Mouse (Mus musculus) liver, adult (tissue): ENCODE data around the gene Dsp.

Experiments used
- GATA4 ChIP-seq: IDR thresholded peaks from 2 replicates; pipeline ENCODE4 v1.6.1; 2014; ENCODE audit warnings: mild to moderate bottlenecking, low read length; ENCODE audit not compliant: insufficient replicate concordance

Dsp gene

GRCm38 (mm10) chr13:38151069-38151588, at the start of gene Dsp:
Dsp (plus strand) TSS chr13:38151294.
- TF ChIP-seq GATA4, result no peak; the same call in 1 of the 2 replicates

DNA sequence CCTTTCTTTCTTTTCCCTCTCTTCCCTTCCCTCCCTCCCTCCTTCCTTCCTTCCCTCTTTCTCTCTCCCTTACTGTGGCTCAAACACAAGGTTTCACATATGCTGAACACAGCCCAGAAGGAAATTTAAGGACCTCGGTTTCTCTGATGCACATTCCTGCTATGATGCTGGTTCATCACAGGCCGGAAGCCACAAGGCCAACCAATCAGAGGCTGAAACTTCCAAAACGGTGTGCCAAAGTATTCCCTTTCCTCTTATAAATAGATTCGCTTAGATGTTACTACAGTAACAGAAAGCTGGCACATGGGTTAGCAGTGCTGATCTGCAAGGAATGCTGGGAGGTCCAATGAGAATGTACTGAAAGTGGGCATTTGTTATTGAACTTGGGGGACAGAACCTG, 47.7 kb upstream of the Dsp start:
- no peak for TF ChIP-seq GATA4

DNA sequence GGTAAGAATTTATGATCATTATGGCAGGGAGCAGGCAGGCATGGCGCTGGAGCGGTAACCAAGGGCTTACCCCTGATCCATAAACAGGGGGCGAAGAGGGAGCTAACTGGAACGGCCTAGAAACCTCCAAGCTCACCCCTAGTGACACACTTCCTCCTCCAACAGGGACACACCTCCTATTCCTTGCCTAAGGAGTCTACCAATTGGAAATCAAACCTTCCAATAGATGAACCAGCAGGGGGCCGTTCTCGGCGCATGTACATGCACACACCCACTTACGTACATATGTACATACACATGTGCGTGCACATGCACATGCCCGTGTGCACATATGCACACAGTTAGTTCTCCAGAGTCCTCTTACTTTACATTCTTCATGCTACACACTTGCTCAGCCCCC, 46.6 kb upstream of the Dsp start:
- TF ChIP-seq GATA4, result no peak

- no peak for TF ChIP-seq GATA4
Observed at GRCm38 (mm10) chr13:38109081-38109480, 42.0 kb upstream of the Dsp start.

- TF ChIP-seq GATA4, result no peak
Observed at GRCm38 (mm10) chr13:38122321-38122720, 28.8 kb upstream of the Dsp start.

DNA sequence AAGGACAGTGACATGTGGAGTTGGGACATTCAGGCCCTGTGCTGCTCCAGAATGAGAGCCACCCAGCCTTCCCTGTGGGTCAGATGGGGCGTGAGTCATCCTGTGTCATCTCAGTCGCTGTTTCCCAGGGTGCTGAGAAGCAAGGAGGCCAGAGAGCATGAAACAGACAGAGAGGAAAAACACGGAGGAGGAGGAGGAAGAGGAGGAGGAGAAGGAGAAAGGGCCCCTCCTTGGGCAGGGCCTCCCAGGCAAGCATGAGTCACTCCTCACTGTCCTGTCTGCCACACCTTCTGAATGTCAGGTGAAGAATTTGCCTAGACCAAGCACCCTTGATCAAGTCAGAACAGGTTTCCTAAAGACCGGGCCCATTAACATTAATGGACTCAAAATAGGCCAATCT, 27.4 kb upstream of the Dsp start:
- TF ChIP-seq GATA4, result no peak

DNA sequence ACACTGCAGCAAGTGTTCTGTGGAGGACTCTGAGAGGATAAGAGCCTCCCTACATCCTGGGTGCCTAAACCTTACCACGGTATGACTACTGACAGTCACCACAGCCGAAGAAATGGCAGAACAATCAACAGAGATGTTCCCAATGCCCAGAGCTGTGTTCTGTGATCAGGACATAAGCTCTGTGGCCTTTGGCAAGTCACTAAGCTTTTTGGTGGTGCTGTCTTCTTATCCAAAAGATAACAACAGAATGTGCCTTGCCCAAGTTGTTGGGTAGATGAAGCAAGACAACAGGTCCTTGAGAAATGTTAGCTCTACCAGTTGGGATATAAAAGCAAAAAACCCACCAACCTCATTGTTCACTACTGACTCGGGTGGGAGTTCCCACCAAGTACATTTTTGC, 23.4 kb upstream of the Dsp start:
- TF ChIP-seq GATA4, result no peak

DNA sequence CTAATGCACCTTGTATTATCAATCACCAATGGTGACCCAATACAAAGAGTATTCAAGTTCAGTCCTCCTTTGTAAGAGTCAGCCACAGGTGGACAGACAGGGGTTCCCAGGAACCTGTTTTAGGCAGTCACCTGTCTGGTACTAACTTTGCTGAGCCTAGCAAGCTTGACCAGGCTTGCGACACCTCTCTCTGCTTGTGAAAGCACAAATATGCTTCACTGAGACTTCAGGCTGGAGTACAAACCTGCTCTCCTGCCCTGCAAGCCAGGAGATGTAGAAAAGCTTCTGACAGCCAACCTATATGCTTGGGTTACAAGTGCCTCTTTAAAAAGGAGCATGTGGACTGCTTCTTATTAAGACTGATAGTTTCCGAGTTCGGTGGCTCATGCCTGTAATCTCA, 22.8 kb upstream of the Dsp start:
- no peak for TF ChIP-seq GATA4

DNA sequence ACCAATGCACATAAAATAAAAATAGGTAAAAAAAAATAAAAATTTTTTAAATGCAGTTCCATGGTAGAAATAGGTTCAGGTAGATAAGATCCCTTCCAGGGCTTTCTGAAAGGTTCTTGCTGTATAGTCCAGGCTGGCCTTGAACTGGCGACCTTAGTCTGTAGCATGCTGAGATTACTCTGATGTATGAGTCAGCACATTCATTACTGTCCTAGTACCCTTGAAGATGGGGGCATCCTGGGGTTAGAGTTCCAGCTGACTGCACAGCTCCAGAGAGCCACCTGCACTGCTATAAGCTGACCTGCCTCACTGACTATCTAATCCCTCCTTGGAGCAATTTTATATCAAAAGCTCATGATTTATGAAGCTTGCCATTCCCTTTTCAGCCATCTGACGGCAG, 21.6 kb upstream of the Dsp start:
- TF ChIP-seq GATA4, result no peak

DNA sequence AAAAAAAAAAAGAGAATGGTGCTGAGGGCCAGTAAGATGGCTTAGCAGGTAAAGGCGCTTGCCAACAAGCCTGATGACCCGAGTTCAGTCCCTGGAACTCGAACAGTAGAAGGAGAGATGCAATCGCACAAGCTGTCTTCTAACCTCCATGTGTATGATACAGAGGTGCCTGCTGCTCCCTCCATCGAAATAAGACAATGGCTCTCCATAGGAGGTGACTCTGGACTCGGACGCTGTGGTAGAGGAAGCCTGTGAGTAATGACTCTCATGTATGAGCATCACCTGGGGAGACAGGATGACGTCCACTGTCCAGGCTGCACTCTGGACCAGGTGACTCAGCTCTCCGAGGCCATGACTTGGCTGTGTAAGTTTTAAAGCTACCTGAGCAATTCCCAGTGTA, 21.0 kb upstream of the Dsp start:
- no peak for TF ChIP-seq GATA4

DNA sequence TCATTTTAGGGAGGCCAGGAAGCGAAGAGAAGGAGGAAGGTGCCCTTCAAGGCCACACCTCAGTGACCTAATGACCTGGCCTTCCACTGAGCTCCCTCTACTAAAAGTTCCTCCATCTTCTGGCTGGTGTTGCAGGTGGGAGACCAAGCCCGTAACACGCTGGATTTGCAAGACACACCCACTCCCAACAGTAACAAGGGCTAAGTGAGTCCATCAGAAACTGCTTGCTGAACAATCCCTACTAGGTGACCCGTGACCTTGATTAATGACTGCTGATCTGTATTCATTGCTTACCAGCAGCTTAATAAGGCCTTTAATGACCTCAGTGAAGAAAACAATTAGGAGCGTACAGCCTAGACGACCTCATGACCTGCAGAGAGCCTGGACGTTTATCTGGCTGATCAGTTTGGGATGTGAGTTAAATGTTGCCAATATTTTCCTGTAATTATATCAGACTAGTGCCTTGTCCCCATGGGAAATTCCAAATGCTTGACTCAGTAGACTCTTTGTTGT, 18.0 kb upstream of the Dsp start:
- no peak for TF ChIP-seq GATA4

DNA sequence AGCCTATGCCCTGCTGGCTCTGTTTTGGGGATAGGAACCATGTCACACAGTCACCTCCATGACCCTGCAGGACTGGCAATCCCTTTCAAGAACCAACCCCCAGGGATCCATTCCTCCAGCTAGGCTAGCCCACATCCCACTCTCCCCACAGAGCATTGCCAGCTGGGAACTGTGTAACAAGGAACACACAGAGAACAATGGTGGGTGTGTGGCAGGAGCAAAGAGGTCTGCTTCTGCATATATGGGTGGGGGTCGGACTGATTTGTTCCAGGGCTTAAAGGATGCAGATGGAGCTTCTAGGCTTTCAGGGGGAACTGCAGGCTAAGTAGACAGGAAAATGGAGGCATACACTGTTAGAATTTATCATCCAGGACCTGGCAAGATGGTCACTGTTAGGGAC, 10.6 kb upstream of the Dsp start:
- no peak for TF ChIP-seq GATA4

DNA sequence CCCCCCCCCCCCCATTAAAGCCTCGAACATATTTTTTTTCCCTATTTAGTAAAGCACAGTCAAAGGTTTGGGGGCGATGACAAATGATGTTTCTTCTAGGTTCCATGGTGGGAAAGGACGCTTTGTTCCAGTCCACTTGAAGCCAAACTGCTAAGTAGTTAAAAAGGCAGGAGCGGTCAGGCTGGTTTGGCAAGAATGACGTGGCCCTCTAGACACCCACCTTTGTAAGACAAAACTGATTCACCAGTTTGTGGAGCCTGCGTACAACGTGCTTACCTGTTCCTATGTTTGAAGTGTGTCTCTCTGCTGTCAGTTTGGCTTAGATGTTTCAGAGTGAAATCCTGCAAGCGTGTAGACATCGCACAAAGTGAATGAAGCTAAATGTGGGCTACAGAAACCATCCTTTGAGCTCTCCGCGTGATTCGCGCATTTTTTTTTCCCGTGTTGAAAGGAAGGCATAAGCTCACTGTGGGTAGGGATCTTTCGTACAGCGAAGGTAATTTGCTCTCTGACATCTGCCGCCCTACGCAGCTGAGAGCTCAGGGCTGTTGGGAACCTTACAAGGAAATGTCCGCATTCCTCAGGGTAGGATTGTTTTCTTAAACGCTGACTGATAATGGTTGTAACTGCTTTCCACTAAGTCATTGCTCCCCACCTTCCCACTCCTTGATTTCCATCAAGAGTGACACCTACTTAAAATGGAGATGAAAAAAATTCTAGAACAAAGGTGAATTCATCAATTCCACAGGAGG, 6.0 kb upstream of the Dsp start:
- TF ChIP-seq GATA4, result no peak

GRCm38 (mm10) chr13:38148348-38148747, 2.7 kb upstream of the Dsp start:
- no peak for TF ChIP-seq GATA4

GRCm38 (mm10) chr13:38151671-38152428, 756 bp downstream of the Dsp start:
- no peak for TF ChIP-seq GATA4

DNA sequence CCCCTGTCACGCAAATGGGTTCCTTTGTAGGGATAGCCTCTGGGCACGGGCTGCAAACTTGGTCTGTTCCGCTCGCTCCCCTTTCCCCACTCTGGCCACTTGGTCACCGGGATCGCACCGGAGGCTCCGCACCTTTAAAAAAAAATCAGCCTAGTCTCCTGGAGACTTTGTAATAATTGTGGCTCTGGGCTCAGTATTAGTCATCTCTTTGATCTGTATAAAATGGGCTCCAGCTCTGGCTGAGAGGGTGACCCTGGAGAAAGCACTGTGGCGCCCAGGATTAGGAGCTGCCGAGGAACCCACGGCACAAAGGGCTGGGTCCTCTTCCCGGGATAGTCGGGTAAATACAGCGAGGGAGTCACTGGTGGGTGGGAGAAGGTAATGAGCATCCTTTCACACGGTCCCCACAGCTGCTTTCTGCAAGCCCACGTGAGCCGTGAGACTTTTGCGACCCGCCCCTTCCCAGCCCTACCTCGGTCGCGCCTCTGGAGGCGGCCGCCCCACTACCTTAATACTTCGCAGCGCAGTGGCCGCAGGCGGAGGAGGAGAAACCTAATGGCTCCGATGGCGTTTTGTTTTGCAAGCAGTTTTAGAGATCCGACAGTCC, 1.4 kb downstream of the Dsp start:
- no peak for TF ChIP-seq GATA4

- no peak for TF ChIP-seq GATA4
Observed at GRCm38 (mm10) chr13:38155523-38155922, 4.4 kb downstream of the Dsp start.
